Mouse (Mus musculus) lung, postnatal 10 days (tissue): ENCODE measurements around the gene 4930539E08Rik.

ENCODE experiments used
- DNase-seq: peaks from one replicate; pipeline ENCODE4 v3.0.0; 2021

4930539E08Rik gene

GRCm38 (mm10) chr17:28894050-28894767 is 20.9 kb downstream of the 4930539E08Rik start:
- DNase-seq = no peak

- DNase-seq = no peak
Measured at GRCm38 (mm10) chr17:28886266-28886665, 28.9 kb downstream of the 4930539E08Rik start.

GRCm38 (mm10) chr17:28885231-28885630 is 29.9 kb downstream of the 4930539E08Rik start:
- DNase-seq = no peak

- DNase-seq = no peak
Measured at GRCm38 (mm10) chr17:28883941-28884516, 31.1 kb downstream of the 4930539E08Rik start.

GRCm38 (mm10) chr17:28882810-28883209 is 32.3 kb downstream of the 4930539E08Rik start:
- DNase-seq = peak; percentile 25

GRCm38 (mm10) chr17:28882316-28882715 is 32.8 kb downstream of the 4930539E08Rik start:
- peak; percentile 81 for DNase-seq

- peak; percentile 83 for DNase-seq
Measured at GRCm38 (mm10) chr17:28879931-28880391, 35.2 kb downstream of the 4930539E08Rik start.

- DNase-seq = peak; percentile 44
Measured at GRCm38 (mm10) chr17:28876821-28877220, 38.3 kb downstream of the 4930539E08Rik start.

- DNase-seq = no peak
Measured at GRCm38 (mm10) chr17:28876331-28876730, 38.8 kb downstream of the 4930539E08Rik start.

GRCm38 (mm10) chr17:28875316-28875715 is 39.8 kb downstream of the 4930539E08Rik start:
- peak; percentile 72 for DNase-seq

GRCm38 (mm10) chr17:28874825-28875224 is 40.3 kb downstream of the 4930539E08Rik start:
- peak; percentile 22 for DNase-seq

- DNase-seq = no peak
Measured at GRCm38 (mm10) chr17:28874216-28874615, 40.9 kb downstream of the 4930539E08Rik start.

- no peak for DNase-seq
Measured at GRCm38 (mm10) chr17:28872322-28872721, 42.8 kb downstream of the 4930539E08Rik start.

- DNase-seq = no peak
Measured at GRCm38 (mm10) chr17:28871831-28872230, 43.3 kb downstream of the 4930539E08Rik start.

GRCm38 (mm10) chr17:28870435-28870834 is 44.7 kb downstream of the 4930539E08Rik start:
- no peak for DNase-seq

- DNase-seq = no peak
Measured at GRCm38 (mm10) chr17:28869412-28870110, 45.6 kb downstream of the 4930539E08Rik start.

- DNase-seq = no peak
Measured at GRCm38 (mm10) chr17:28867381-28867780, 47.7 kb downstream of the 4930539E08Rik start.

- no peak for DNase-seq
Measured at GRCm38 (mm10) chr17:28866921-28867320, 48.2 kb downstream of the 4930539E08Rik start.

GRCm38 (mm10) chr17:28864464-28864863 is 50.7 kb downstream of the 4930539E08Rik start:
- DNase-seq = no peak

GRCm38 (mm10) chr17:28863926-28864325 is 51.2 kb downstream of the 4930539E08Rik start:
- no peak for DNase-seq

- peak; percentile 56 for DNase-seq
Measured at GRCm38 (mm10) chr17:28858205-28858604, 56.9 kb downstream of the 4930539E08Rik start, which contains the start of gene Pnpla1. Gene Pnpla1 (plus strand): TSS chr17:28858411.

- peak; percentile 48 for DNase-seq
Measured at GRCm38 (mm10) chr17:28856030-28856429, 59.1 kb downstream of the 4930539E08Rik start.

- DNase-seq = peak; percentile 39
Measured at GRCm38 (mm10) chr17:28855166-28855885, 59.8 kb downstream of the 4930539E08Rik start.
